Mouse (Mus musculus) cerebellum, adult 2 months (tissue): ENCODE results near the gene Cab39l. TPM values are rescaled to one million over a fixed set of nuclear protein-coding genes. Genes with fewer than 3 reads are reported as not detected.

Source experiments
- DNase-seq, 2 experiments: peaks; one replicate each; pipeline ENCODE4 v3.0.0; 2021
- H3K27ac ChIP-seq: fragments of 200-500 bp; 2 replicates; pipeline ENCODE4 v1.5.1; 2012; ENCODE audit warnings: low read length, control low read depth, inconsistent platforms; ENCODE audit not compliant: insufficient read depth
- H3K27me3 ChIP-seq: fragments of 200-500 bp; 2 replicates; pipeline ENCODE4 v1.6.1; 2012; ENCODE audit warnings: inconsistent platforms, mild to moderate bottlenecking, low read length, moderate library complexity; ENCODE audit not compliant: control insufficient read depth, insufficient read depth
- H3K4me1 ChIP-seq: fragments of 200-500 bp; 2 replicates; pipeline ENCODE4 v1.6.1; 2011; ENCODE audit warnings: low read length; ENCODE audit not compliant: control insufficient read depth, insufficient read depth
- H3K4me3 ChIP-seq: fragments of 200-500 bp; replicated peaks from 2 replicates; pipeline ENCODE3; 2011; ENCODE audit warnings: mild to moderate bottlenecking, low read depth, low read length, control low read depth; ENCODE audit not compliant: insufficient read depth
- CTCF ChIP-seq: fragments of 200-500 bp; IDR thresholded peaks from 2 replicates; pipeline ENCODE4 v1.5.1; 2011; ENCODE audit warnings: low read depth, mild to moderate bottlenecking, control low read depth, low read length, moderate library complexity, borderline replicate concordance; ENCODE audit not compliant: insufficient read depth
- POLR2A ChIP-seq: fragments of 200-500 bp; IDR thresholded peaks from 2 replicates; pipeline ENCODE4 v1.6.1; 2011; ENCODE audit warnings: low read length, control low read depth, borderline replicate concordance; ENCODE audit not compliant: insufficient read depth
- WGBS: fragments of 180-500 bp; shearing (Covaris S2); methylation state at CpG from one replicate; pipeline ENCODE4 v1.1.7; 2018; 5-methylcytosine and 5-hydroxymethylcytosine counted together
- polyA plus RNA-seq: library from polyadenylated mRNA; depleted of rRNA; stranded (reverse); fragments of >200 nt; gene quantifications from 2 replicates; pipeline ENCODE4 v1.2.3, GENCODE M21; 2012

Gene Cab39l
- polyA plus RNA-seq, 1 experiment: 24.6 TPM

GRCm38 (mm10) chr14:59433902-59434301 lies 6.9 kb upstream of the Cab39l start:
- 60% methylated on average over 2 of the region's 2 CpGs for WGBS

GRCm38 (mm10) chr14:59435206-59435605 lies 5.6 kb upstream of the Cab39l start:
- H3K4me1 ChIP-seq: peaks cover 3% of the 10 kb centered on the region; the same call in 1 of the 2 replicates
- TF ChIP-seq CTCF (no peak), POLR2A (no peak)
- no peaks in the 10 kb centered on the region for H3K27me3 ChIP-seq
- H3K4me3 ChIP-seq: no peak overlapping the region
- DNase-seq: no peak
- H3K27ac ChIP-seq: no peak overlapping the region

More at GRCm38 (mm10) chr14:59433902-59434301, 6.9 kb upstream of the Cab39l start:
- Histone ChIP-seq H3K4me3 (no peak overlapping the region), H3K27ac (no peak overlapping the region), H3K27me3 (no peaks in the 10 kb centered on the region), H3K4me1 (no peaks in the 10 kb centered on the region)
- DNase-seq: no peak
- no peak for TF ChIP-seq CTCF

- 93% methylated on average over 3 of the region's 3 CpGs for WGBS
These were observed 3.4 kb upstream of the Cab39l start for GRCm38 (mm10) chr14:59437398-59437797.

GRCm38 (mm10) chr14:59438505-59438904 lies 2.3 kb upstream of the Cab39l start:
- no peak overlapping the region for H3K4me3 ChIP-seq
- H3K27me3 ChIP-seq: no peaks in the 10 kb centered on the region
- H3K27ac ChIP-seq: no peak overlapping the region
- no peak for DNase-seq
- WGBS: 83% methylated on average over 2 of the region's 2 CpGs
- peaks cover 3% of the 10 kb centered on the region; the same call in 1 of the 2 replicates for H3K4me1 ChIP-seq
- TF ChIP-seq POLR2A (no peak), CTCF (no peak)

More at GRCm38 (mm10) chr14:59437398-59437797, 3.4 kb upstream of the Cab39l start:
- H3K27me3 ChIP-seq: no peaks in the 10 kb centered on the region
- peaks cover 3% of the 10 kb centered on the region; the same call in 1 of the 2 replicates for H3K4me1 ChIP-seq
- no peak overlapping the region for H3K27ac ChIP-seq
- no peak for DNase-seq
- TF ChIP-seq CTCF (no peak), POLR2A (no peak)
- H3K4me3 ChIP-seq: no peak overlapping the region

- 2% methylated on average over 7 of the region's 7 CpGs for WGBS
- H3K27me3 ChIP-seq: no peaks in the 10 kb centered on the region
- H3K4me3 ChIP-seq: peak overlapping the region; percentile 91
- TF ChIP-seq CTCF (no peak), POLR2A (no peak)
- no peak for DNase-seq
- peaks cover 3% of the 10 kb centered on the region; the same call in 1 of the 2 replicates for H3K4me1 ChIP-seq
- no peak overlapping the region for H3K27ac ChIP-seq
These were observed 733 bp upstream of the Cab39l start for GRCm38 (mm10) chr14:59440039-59440438.

- WGBS: 7% methylated on average over 6 of the region's 6 CpGs
- Histone ChIP-seq H3K27me3 (no peaks in the 10 kb centered on the region), H3K4me1 (peaks cover 3% of the 10 kb centered on the region; the same call in 1 of the 2 replicates), H3K27ac (peak overlapping the region; percentile 6; the same call in 1 of the 2 replicates), H3K4me3 (peak overlapping the region; percentile 91)
- TF ChIP-seq POLR2A (no peak), CTCF (no peak)
- DNase-seq: no peak
These were observed 667 bp downstream of the Cab39l start for GRCm38 (mm10) chr14:59441472-59441805.

- no peak for DNase-seq
- H3K4me1 ChIP-seq: no peaks in the 10 kb centered on the region
- 88% methylated on average over 1 of the region's 1 CpGs for WGBS
- H3K27ac ChIP-seq: no peak overlapping the region
- no peak overlapping the region for H3K4me3 ChIP-seq
- H3K27me3 ChIP-seq: no peaks in the 10 kb centered on the region
- TF ChIP-seq CTCF: no peak
- no peak for TF ChIP-seq POLR2A
These were observed 4.6 kb downstream of the Cab39l start for GRCm38 (mm10) chr14:59445421-59445820.

GRCm38 (mm10) chr14:59447981-59448380 lies 7.2 kb downstream of the Cab39l start:
- Histone ChIP-seq H3K27me3 (no peaks in the 10 kb centered on the region), H3K4me3 (no peak overlapping the region), H3K4me1 (no peaks in the 10 kb centered on the region), H3K27ac (no peak overlapping the region)
- DNase-seq: no peak
- TF ChIP-seq POLR2A: no peak
- TF ChIP-seq CTCF: no peak

GRCm38 (mm10) chr14:59466503-59466902 lies 25.7 kb downstream of the Cab39l start:
- Histone ChIP-seq H3K27ac (no peak overlapping the region), H3K27me3 (no peaks in the 10 kb centered on the region), H3K4me1 (no peaks in the 10 kb centered on the region), H3K4me3 (no peak overlapping the region)
- TF ChIP-seq CTCF (no peak), POLR2A (no peak)
- no peak for DNase-seq
- WGBS: 97% methylated on average over 2 of the region's 2 CpGs
